Mouse (Mus musculus) gastrocnemius, postnatal 14 days (tissue): ENCODE data around the gene Rpl18. TPM values are rescaled to one million over a fixed set of nuclear protein-coding genes. Genes with fewer than 3 reads are reported as not detected.

Experiments used
- DNase-seq: peaks from one replicate; pipeline ENCODE4 v3.0.0; 2021; ENCODE audit warnings: mixed read lengths
- intact Hi-C: fragments of 180-260 bp; cut with DNase I; formaldehyde crosslinking; loops from one replicate; pipeline ENCODE4 v1.15.1; 2025; ENCODE audit warnings: low total_unique reads
- total RNA-seq, 2 experiments: library from RNA; stranded (reverse); gene quantifications; 2 replicates each; pipeline ENCODE4 v1.2.3; 2021

Gene Rpl18
- total RNA-seq, 2 experiments from 2014 or later = 607 to 662 TPM

- no peak for DNase-seq
- intact Hi-C loops = no loop called here
Observed at GRCm38 (mm10) chr7:45722348-45722713, 7.1 kb downstream of the Rpl18 start.

- intact Hi-C loops = no loop called here
- DNase-seq = no peak
Observed at GRCm38 (mm10) chr7:45723301-45723700, 8.0 kb downstream of the Rpl18 start.

- DNase-seq = no peak
- intact Hi-C loops = no loop called here
Observed at GRCm38 (mm10) chr7:45723781-45724180, 8.5 kb downstream of the Rpl18 start.

GRCm38 (mm10) chr7:45725151-45725550 is 9.9 kb downstream of the Rpl18 start:
- intact Hi-C loops = no loop called here
- no peak for DNase-seq

GRCm38 (mm10) chr7:45725713-45726112 is 10.5 kb downstream of the Rpl18 start, which contains the start of gene Spaca4:
Gene Spaca4 (minus strand): TSS chr7:45725813.
- no peak for DNase-seq
- intact Hi-C loops = no loop called here

- intact Hi-C loops = no loop called here
Observed at GRCm38 (mm10) chr7:45726419-45726818, 11.2 kb downstream of the Rpl18 start.

GRCm38 (mm10) chr7:45727625-45728024 is 12.4 kb downstream of the Rpl18 start:
- DNase-seq = no peak
- intact Hi-C loops = no loop called here

More at GRCm38 (mm10) chr7:45726419-45726818, 11.2 kb downstream of the Rpl18 start:
- no peak for DNase-seq

GRCm38 (mm10) chr7:45730727-45731431 is 15.6 kb downstream of the Rpl18 start:
- DNase-seq = no peak
- intact Hi-C loops = no loop called here

GRCm38 (mm10) chr7:45733477-45733876 is 18.2 kb downstream of the Rpl18 start:
- no peak for DNase-seq
- intact Hi-C loops = no loop called here

- DNase-seq = peak; percentile 75
- intact Hi-C loops = loop anchor here (2.0 kb wide), 1 partner anchor 62 kb away; no protein-coding TSS in a partner anchor
Observed at GRCm38 (mm10) chr7:45739162-45739763, 24.0 kb downstream of the Rpl18 start.

- intact Hi-C loops = loop anchor here (2.0 kb wide), 1 partner anchor 61 kb away; no protein-coding TSS in a partner anchor
Observed at GRCm38 (mm10) chr7:45739820-45740219, 24.6 kb downstream of the Rpl18 start.

GRCm38 (mm10) chr7:45741308-45741707 is 26.1 kb downstream of the Rpl18 start:
- intact Hi-C loops = no loop called here
- DNase-seq = no peak

More at GRCm38 (mm10) chr7:45739820-45740219, 24.6 kb downstream of the Rpl18 start:
- no peak for DNase-seq

- intact Hi-C loops = no loop called here
- DNase-seq = no peak
Observed at GRCm38 (mm10) chr7:45741777-45742176, 26.5 kb downstream of the Rpl18 start.

GRCm38 (mm10) chr7:45742338-45742737 is 27.1 kb downstream of the Rpl18 start:
- intact Hi-C loops = no loop called here
- no peak for DNase-seq

GRCm38 (mm10) chr7:45744387-45744786 is 29.1 kb downstream of the Rpl18 start:
- intact Hi-C loops = loop anchor here (2.0 kb wide), 1 partner anchor 50 kb away; no protein-coding TSS in a partner anchor
- DNase-seq = peak; percentile 72

GRCm38 (mm10) chr7:45746518-45746917 is 31.3 kb downstream of the Rpl18 start:
- intact Hi-C loops = no loop called here
- DNase-seq = no peak

GRCm38 (mm10) chr7:45747450-45747849 is 32.2 kb downstream of the Rpl18 start:
- intact Hi-C loops = no loop called here
- DNase-seq = no peak

GRCm38 (mm10) chr7:45748110-45748509 is 32.9 kb downstream of the Rpl18 start:
- DNase-seq = no peak
- intact Hi-C loops = no loop called here

- intact Hi-C loops = no loop called here
- no peak for DNase-seq
Observed at GRCm38 (mm10) chr7:45749401-45749800, 34.1 kb downstream of the Rpl18 start.

GRCm38 (mm10) chr7:45750162-45750561 is 34.9 kb downstream of the Rpl18 start:
- no peak for DNase-seq
- intact Hi-C loops = no loop called here

- no peak for DNase-seq
Observed at GRCm38 (mm10) chr7:45755703-45756102, 40.4 kb downstream of the Rpl18 start.

More at GRCm38 (mm10) chr7:45755703-45756102, 40.4 kb downstream of the Rpl18 start:
- intact Hi-C loops = no loop called here
